Mouse (Mus musculus): Measurements from ENCODE around the gene Gm21119.
"Not testable (repeated sequence)": the region's sequence is repeated elsewhere in the genome, so short reads cannot be mapped to it uniquely, and the experiment has no call there.

Gm21119 gene

GRCm38 (mm10) chr8:20614619-20615018 lies at the start of gene Gm21119:
Gene Gm21119 (plus strand): TSS chr8:20614919.
- in situ Hi-C loops (cut with MboI, MseI), result loop anchor here (5.0 to 10.0 kb wide), 2 partner anchors 230 to 577 kb away; no protein-coding TSS in a partner anchor

GRCm38 (mm10) chr8:20566753-20567152 lies 48.0 kb upstream of the Gm21119 start:
- in situ Hi-C loops (cut with MboI, MseI), result not testable (repeated sequence)

- in situ Hi-C loops (cut with MboI, MseI), result loop anchor here (10.0 kb wide), 1 partner anchor 426 kb away; no protein-coding TSS in a partner anchor
Observed at GRCm38 (mm10) chr8:20581081-20581480, 33.6 kb upstream of the Gm21119 start.

- in situ Hi-C loops (cut with MboI, MseI), result loop anchor here (10.0 kb wide), 1 partner anchor 428 kb away; no protein-coding TSS in a partner anchor
Observed at GRCm38 (mm10) chr8:20582772-20583171, 31.9 kb upstream of the Gm21119 start.

- in situ Hi-C loops (cut with MboI, MseI), result loop anchor here (10.0 kb wide), 1 partner anchor 434 kb away; no protein-coding TSS in a partner anchor
Observed at GRCm38 (mm10) chr8:20588268-20589177, 26.2 kb upstream of the Gm21119 start.

- in situ Hi-C loops (cut with MboI, MseI), result loop anchor here (10.0 kb wide), 1 partner anchor 434 kb away; no protein-coding TSS in a partner anchor
Observed at GRCm38 (mm10) chr8:20589178-20589539, 25.6 kb upstream of the Gm21119 start.

DNA sequence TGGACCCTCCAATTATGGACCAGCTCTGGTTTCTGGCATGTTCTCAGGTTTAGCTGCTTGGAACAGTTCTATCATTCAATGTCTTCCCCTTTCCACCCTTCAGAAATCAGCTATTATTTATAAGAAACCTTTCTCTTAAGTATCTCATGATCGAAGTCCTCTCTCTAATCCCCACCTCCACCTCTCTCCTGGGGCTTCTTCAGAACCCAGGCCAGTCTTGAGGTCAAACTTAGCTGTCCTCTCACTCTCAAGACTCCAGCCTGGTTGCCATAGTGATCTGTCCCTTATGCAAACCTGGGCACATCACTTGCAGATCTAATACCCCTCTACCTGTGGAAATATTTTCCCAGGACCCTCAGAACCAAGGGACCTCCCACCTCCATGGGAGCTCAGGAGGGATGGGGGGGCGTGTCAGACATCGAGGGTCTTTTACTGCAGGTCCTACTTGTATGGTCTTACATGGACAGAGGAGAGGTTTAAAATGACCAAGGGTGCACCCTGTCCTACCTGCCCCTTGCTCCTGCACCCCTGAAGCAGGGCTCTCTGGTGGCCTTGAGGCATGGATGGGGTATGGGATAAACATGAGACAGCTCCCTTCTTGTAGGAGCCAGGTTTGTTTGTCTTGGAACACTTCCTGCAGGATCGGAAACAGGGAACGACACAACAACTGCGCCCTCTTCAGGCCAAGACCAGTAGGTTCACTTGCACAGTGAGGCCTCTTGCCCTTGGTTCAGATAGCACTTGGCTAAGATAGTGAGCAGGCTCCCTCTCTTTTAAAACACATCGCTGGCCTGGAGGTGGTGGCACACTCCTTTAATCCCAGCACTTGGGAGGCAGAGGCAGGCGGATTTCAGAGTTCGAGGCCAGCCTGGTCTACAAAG lies 24.4 kb upstream of the Gm21119 start:
- in situ Hi-C loops (cut with MboI, MseI), result loop anchor here (10.0 kb wide), 1 partner anchor 576 kb away; no protein-coding TSS in a partner anchor

DNA sequence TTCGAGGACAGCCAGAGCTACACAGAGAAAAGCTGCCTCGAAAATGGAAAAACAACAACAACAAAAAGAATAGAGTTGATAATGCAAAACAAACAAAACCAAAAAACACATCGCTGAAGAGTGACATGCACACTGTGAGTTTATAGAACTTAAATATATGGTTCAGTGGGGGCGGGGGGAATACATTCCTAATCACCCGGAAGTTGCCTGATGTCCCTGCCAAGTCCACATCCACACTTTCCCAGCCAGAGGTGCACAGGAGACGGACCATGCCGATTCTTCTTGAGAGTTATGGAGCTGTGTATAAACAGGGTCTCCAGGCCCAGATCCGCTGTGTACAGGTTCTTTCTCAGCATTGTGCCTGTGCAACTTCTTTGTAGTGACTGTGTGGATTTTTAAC lies 23.7 kb upstream of the Gm21119 start:
- in situ Hi-C loops (cut with MboI, MseI), result loop anchor here (10.0 kb wide), 1 partner anchor 576 kb away; no protein-coding TSS in a partner anchor

GRCm38 (mm10) chr8:20592732-20593272 lies 21.9 kb upstream of the Gm21119 start:
- in situ Hi-C loops (cut with MboI, MseI), result loop anchor here (10.0 kb wide), 1 partner anchor 578 kb away; no protein-coding TSS in a partner anchor

- in situ Hi-C loops (cut with MboI, MseI), result loop anchor here (10.0 kb wide), 1 partner anchor 579 kb away; no protein-coding TSS in a partner anchor
Observed at GRCm38 (mm10) chr8:20593841-20594240, 20.9 kb upstream of the Gm21119 start.

GRCm38 (mm10) chr8:20596081-20596841 lies 18.5 kb upstream of the Gm21119 start:
- in situ Hi-C loops (cut with MboI, MseI), result loop anchor here (5.0 to 10.0 kb wide), 2 partner anchors 581 to 884 kb away; no protein-coding TSS in a partner anchor

- in situ Hi-C loops (cut with MboI, MseI), result loop anchor here (5.0 to 10.0 kb wide), 2 partner anchors 582 to 885 kb away; no protein-coding TSS in a partner anchor
Observed at GRCm38 (mm10) chr8:20596842-20597708, 17.6 kb upstream of the Gm21119 start.

DNA sequence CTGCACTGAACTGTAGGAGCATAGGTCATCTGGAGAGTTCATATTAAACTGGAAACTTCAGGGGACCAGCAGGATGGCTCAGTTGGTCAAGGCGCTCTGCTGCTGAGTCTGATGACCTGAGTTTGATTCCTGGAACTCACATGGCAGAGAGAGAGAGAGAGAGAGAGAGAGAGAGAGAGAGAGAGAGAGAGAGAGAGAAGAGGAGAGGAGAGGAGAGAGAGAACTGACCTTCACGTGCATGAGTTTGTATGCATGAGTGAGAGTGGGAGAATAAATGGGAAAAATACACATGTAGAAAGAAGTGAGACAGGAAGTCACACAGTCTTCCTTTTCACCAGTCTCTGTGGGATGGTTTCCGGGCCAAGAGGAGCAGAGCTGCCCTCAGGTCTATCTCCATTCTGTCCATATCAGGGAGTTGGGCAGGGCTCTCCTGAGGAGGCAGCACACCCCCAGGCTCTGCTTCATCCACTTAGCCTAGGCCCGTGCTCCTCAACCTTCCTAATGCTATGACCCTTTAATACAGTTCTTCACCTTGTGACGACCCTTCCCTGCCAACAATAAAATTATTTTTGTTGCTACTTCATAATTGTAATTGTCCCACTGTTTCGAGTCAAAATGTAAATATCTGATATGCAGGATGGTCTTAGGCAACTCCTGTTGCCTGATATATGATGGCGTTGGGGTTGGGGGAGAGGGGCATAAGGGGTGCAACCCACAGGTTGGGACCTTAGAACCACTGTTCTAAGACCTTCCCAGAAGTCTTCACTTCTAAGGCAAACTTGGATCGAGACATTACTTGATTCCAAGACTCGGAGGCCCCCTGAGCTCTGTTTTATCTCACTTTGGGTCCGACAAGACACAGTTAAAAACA lies 16.2 kb upstream of the Gm21119 start:
- in situ Hi-C loops (cut with MboI, MseI), result loop anchor here (5.0 to 10.0 kb wide), 2 partner anchors 584 to 886 kb away; no protein-coding TSS in a partner anchor

DNA sequence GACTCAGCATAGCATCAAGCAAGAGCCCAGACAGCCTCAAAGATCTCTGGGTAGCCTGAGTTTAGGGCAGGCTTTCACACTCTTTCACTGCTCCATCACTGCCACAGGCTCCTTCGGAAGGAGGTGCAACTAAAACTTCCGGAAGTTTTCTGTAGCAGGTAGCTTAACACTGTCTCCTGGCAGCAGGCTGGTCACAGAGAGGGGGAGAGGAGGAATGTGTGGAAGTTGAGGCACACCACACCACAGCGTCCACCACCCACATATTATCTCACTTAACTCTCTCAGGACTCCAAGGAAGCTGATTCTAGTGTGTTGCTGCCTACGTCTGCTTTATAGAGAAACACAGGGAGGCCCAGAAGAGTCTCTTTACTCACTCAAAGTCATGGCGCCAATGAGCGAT lies 15.4 kb upstream of the Gm21119 start:
- in situ Hi-C loops (cut with MboI, MseI), result loop anchor here (5.0 to 10.0 kb wide), 2 partner anchors 585 to 887 kb away; no protein-coding TSS in a partner anchor

DNA sequence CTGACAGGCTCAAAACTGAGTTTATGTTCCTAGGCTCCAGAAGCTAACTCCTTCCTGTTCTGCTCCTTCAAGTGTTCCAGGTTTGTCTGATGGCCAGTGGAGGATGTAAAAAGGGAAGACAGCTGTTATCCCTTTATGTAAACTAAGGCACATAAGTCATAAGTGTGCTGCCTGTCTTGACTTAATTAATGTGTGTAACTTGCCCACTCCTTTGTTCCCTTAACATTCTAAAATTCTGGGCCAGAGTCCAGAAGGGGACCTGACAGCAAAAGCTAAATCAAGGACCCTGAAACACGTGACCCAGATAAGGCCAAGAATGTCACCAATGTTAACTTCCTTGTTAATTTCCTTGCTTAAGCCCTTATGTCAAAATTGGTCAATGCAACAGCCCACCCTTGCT lies 3.9 kb upstream of the Gm21119 start:
- in situ Hi-C loops (cut with MboI, MseI), result loop anchor here (10.0 kb wide), 1 partner anchor 234 kb away; no protein-coding TSS in a partner anchor

- in situ Hi-C loops (cut with MboI, MseI), result loop anchor here (10.0 kb wide), 1 partner anchor 232 kb away; no protein-coding TSS in a partner anchor
Observed at GRCm38 (mm10) chr8:20612721-20613120, 2.0 kb upstream of the Gm21119 start.

DNA sequence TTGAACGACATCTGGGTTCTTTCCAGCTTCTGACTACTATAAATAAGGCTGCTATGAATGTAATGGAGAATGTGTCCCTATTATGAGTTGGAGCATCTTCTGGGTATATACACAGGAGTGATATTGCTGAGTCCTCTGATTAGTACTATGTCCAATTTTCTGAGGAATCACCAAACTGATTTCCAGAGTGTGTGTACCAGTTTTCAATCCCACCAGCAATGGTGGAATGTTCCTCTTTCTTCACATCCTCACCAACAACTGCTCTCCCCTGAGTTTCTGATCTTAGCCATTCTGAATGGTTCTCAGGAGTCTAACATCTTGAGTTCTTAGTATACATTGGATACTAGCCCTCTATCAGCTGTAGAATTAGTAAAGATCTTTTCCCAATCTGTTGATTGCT lies 16.0 kb downstream of the Gm21119 start:
- in situ Hi-C loops (cut with MboI, MseI), result not testable (repeated sequence)

DNA sequence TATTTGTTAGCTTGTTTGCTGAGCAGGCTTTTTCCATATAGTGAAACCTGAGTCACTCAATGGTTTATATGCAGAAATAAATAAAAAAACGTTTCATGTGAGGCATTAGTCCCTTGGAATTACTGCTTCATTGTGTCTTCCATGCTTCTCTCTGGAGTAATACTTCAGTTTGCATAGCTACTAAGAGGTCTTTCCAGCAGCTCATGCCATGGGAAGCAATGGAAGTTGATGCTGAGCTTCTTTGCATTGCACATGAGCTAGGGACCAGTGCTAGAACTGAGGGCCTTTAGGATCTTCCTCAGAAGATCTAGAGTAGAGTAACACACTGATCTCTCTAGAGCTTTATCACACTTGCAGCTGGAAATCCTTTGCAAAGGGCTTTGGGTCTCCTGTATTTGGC lies 23.2 kb downstream of the Gm21119 start:
- in situ Hi-C loops (cut with MboI, MseI), result not testable (repeated sequence)
